Mouse (Mus musculus) megakaryocyte, embryonic 14.5 days (primary cell): ENCODE measurements around the gene Neurog2.

Experiments used
- FLI1 ChIP-seq: IDR thresholded peaks from 2 replicates; pipeline ENCODE4 v1.6.1; 2012; ENCODE audit warnings: low read length, inconsistent platforms, mixed read lengths
- GATA1 ChIP-seq: IDR thresholded peaks from 3 replicates; pipeline ENCODE4 v1.6.1; 2012; ENCODE audit warnings: mixed read lengths, low read length, inconsistent platforms, borderline replicate concordance

DNA sequence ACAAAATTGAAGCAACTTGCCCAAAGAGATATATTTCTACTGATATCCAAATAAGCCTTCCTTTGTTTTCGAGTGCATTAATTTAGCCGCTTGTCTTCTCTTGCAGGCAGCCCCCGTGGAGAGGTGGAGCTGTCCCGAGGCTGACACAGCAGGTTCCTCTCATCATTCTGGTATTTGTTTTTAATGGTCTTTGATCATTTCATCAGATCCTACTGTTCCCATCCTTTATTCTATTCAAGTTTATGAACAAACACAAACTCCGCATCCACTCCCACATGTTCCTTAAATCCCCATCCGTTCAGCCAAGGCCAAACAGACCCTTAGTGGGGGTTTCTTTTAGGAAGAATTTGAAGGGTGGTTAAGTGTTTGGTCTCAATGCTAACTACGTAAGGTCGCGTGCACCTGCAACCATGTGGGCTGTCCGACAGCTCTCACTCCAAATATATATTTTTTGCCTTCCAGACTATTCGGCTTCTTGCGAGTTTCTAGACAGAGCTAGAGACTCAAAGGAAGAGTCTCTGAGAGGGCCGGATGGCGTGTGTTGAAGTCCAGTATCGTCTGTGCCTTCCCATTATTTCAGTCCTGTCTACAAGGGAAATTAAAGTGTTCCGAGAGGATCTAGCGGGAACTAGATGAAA lies 2.1 kb upstream of the Neurog2 start:
- TF ChIP-seq FLI1 = no peak
- no peak for TF ChIP-seq GATA1
